Mouse (Mus musculus): ENCODE data around the gene Cfap69. TPM values are rescaled to one million over a fixed set of nuclear protein-coding genes. Genes with fewer than 3 reads are reported as not detected.

The Cfap69 gene
- polyA plus RNA-seq, 1 experiment from 2014 or later = 9.1 TPM

DNA sequence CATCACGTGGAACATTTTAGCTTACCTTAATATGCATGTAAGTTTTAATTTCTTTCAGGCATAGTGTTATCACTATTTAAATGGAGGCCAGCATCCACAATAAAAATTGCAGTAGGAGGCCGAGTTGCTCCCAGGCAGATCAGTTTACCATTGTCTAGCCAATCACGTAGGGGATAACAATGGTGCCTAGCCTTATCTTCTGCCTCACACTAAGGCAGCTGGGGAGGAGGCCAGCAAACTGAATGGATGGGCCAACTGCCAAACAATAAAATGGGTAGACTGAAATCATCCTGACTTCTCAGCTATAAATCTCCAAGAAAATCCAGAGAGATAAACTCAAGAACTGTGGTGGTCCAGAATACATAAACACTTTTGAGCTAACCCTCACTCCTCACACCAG is 124.3 kb downstream of the Cfap69 start:
- no peak overlapping the region for H3K4me2 ChIP-seq (replicated peaks)
- no peak overlapping the region for H3K27ac ChIP-seq
- no peaks in the 10 kb centered on the region for H3K4me1 ChIP-seq
- H3K36me3 ChIP-seq = peaks cover 44% of the 10 kb centered on the region
- no peaks in the 10 kb centered on the region for H3K27me3 ChIP-seq
- ATAC-seq (ENCODE audit: low FRiP score) = no peak
- no peaks in the 10 kb centered on the region for H3K9me3 ChIP-seq (replicated peaks)
- no peak overlapping the region for H3K4me3 ChIP-seq
- H3K9ac ChIP-seq = no peak overlapping the region
- WGBS = 83% methylated on average over 3 of the region's 3 CpGs

DNA sequence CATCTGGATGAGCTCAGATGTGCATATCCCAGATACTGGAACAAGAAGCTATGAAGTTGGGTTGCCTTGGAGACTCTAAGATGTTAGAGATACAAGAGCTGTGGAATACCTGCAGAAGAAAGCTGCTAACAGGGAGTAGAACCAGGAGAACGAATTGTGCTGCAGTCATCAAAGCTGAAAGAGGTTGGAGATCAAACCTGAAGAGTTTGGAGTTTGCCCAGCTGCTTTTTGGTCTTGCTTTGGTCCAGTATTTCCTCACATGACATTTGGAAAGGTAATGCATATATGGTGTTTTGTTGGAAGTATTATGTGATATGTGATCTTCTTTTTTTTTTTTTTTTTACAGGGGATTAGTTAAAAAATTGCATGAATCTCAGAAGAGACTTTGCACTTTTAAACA is 127.9 kb downstream of the Cfap69 start:
- H3K4me2 ChIP-seq (replicated peaks) = no peak overlapping the region
- WGBS = 90% methylated on average over 1 of the region's 1 CpGs
- peaks cover 18% of the 10 kb centered on the region for H3K36me3 ChIP-seq
- no peak overlapping the region for H3K4me3 ChIP-seq
- H3K4me1 ChIP-seq = no peaks in the 10 kb centered on the region
- no peak for ATAC-seq (ENCODE audit: low FRiP score)
- H3K27ac ChIP-seq = no peak overlapping the region
- no peak overlapping the region for H3K9ac ChIP-seq
- no peaks in the 10 kb centered on the region for H3K27me3 ChIP-seq
- no peaks in the 10 kb centered on the region for H3K9me3 ChIP-seq (replicated peaks)

DNA sequence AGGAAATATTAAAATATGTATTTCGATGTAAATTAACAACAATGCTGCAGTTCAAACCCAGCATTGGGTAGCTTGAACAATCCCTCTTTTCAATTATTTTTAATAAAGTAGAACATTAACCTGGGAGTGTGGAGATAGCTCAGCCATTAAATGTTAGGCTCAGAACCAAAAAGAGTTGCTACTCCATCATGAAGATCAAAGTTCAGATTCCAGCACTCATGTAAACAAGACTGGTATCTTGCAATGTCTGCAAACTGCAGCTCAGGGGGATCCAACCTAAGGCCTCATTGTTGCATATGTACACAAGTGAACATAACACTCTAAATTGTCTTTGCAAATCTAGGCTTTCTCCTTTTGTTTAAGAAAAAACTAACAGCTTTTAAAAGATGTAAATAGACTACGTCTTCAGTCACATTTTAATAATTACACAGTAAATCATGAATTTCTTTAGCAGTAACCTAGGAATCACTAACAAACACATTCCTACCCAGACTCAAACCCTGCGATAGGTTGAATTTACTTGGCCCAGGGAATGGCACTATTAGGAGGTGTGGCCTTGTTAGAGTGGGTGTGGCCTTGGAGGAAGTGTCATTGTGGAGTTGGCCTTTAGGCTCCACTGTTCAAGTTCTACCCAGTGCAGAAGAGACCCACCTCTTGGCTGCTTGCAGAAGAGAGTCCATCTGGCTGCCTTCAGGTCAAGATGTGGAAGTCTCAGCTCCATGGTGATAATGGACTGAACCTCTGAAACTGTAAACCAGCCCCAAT is 130.2 kb downstream of the Cfap69 start:
- 92% methylated on average over 3 of the region's 3 CpGs for WGBS
- Histone ChIP-seq H3K27ac (no peak overlapping the region), H3K36me3 (peaks cover 8% of the 10 kb centered on the region), H3K4me1 (no peaks in the 10 kb centered on the region), H3K9ac (no peak overlapping the region), H3K27me3 (no peaks in the 10 kb centered on the region), H3K9me3 (replicated peaks) (no peaks in the 10 kb centered on the region), H3K4me3 (no peak overlapping the region), H3K4me2 (replicated peaks) (no peak overlapping the region)
- no peak for ATAC-seq (ENCODE audit: low FRiP score)

Other genes starting within 250 kb of the Cfap69 start
- 43.8 and 46.3 TPM in 2 replicates for gene Cdk14, start 243.9 kb downstream of the Cfap69 start, polyA plus RNA-seq (2016; fragmentation: Nextera tagmentation; extraction: Ambion mirVana)
- gene 1700015F17Rik, start 185.1 kb downstream of the Cfap69 start, polyA plus RNA-seq (2016; fragmentation: Nextera tagmentation; extraction: Ambion mirVana) = not detected in 2 replicates
- gene Cldn12, start 149.3 kb downstream of the Cfap69 start, polyA plus RNA-seq (2016; fragmentation: Nextera tagmentation; extraction: Ambion mirVana) = 26.6 and 28.7 TPM in 2 replicates
- gene Gtpbp10, start 104.7 kb downstream of the Cfap69 start, polyA plus RNA-seq (2016; fragmentation: Nextera tagmentation; extraction: Ambion mirVana) = 30.0 and 34.3 TPM in 2 replicates
- 5.4 and 7.2 TPM in 2 replicates for gene Gm8773, start 90.4 kb downstream of the Cfap69 start, polyA plus RNA-seq (2016; fragmentation: Nextera tagmentation; extraction: Ambion mirVana)
- gene Steap2, start 30.3 kb upstream of the Cfap69 start, polyA plus RNA-seq (2016; fragmentation: Nextera tagmentation; extraction: Ambion mirVana) = 5.7 and 6.3 TPM in 2 replicates
- 2.5 and 3.0 TPM in 2 replicates for gene Steap1, start 85.1 kb upstream of the Cfap69 start, polyA plus RNA-seq (2016; fragmentation: Nextera tagmentation; extraction: Ambion mirVana)